Mouse (Mus musculus) embryonic facial prominence, embryonic 10.5 days (tissue): ENCODE data around the gene Pml. TPM values are rescaled to one million over a fixed set of nuclear protein-coding genes. Genes with fewer than 3 reads are reported as not detected.

Experiments
- DNase-seq: peaks from one replicate; pipeline ENCODE4 v3.0.0-alpha.2; 2017; ENCODE audit warnings: low spot score
- H3K27ac ChIP-seq: fragments of 300-500 bp; sonication (generic); replicated peaks from 2 replicates; pipeline ENCODE4 v1.5.1; 2016; ENCODE audit warnings: mild to moderate bottlenecking
- H3K27me3 ChIP-seq: fragments of 300-500 bp; sonication (generic); replicated peaks from 2 replicates; pipeline ENCODE4 v1.6.1; 2016; ENCODE audit warnings: low read depth, mild to moderate bottlenecking; ENCODE audit not compliant: poor library complexity, severe bottlenecking
- H3K36me3 ChIP-seq: fragments of 300-500 bp; sonication (generic); replicated peaks from 2 replicates; pipeline ENCODE4 v1.6.1; 2016; ENCODE audit warnings: mild to moderate bottlenecking, moderate library complexity
- H3K4me1 ChIP-seq: fragments of 300-500 bp; sonication (generic); 2 replicates; pipeline ENCODE4 v1.6.1; 2016
- H3K4me3 ChIP-seq: fragments of 300-500 bp; sonication (generic); 2 replicates; pipeline ENCODE4 v1.5.1; 2016; ENCODE audit warnings: mild to moderate bottlenecking, moderate library complexity
- H3K9me3 ChIP-seq: fragments of 300-500 bp; sonication (generic); 2 replicates; pipeline ENCODE4 v1.6.1; 2016; ENCODE audit warnings: mild to moderate bottlenecking
- WGBS: fragments of 180-500 bp; shearing (Covaris S2); methylation state at CpG from one replicate; pipeline ENCODE4 v1.1.7; 2016; 5-methylcytosine and 5-hydroxymethylcytosine counted together
- polyA plus RNA-seq: library from polyadenylated mRNA; unstranded; fragments of >200 nt; fragmentation: Nextera tagmentation; extraction: Ambion mirVana; gene quantifications from 2 replicates; pipeline ENCODE4 v1.2.1, GENCODE M21; 2016

The Pml gene
- polyA plus RNA-seq, 1 experiment from 2014 or later: 17.6 TPM

- Histone ChIP-seq H3K36me3 (no peaks in the 10 kb centered on the region), H3K27me3 (peaks cover 86% of the 10 kb centered on the region), H3K27ac (peak within 1 kb of the TSS; percentile 11; the same call in 1 of the 2 replicates), H3K4me1 (peaks cover 53% of the 10 kb centered on the region), H3K4me3 (peak within 1 kb of the TSS; percentile 50), H3K9me3 (no peaks in the 10 kb centered on the region)
- under 1% methylated on average over 42 of the region's 42 CpGs for WGBS
- peak; percentile 84 for DNase-seq
Measured at GRCm38 (mm10) chr9:58203516-58204447, 45.8 kb downstream of the Pml start, which contains the start of the genes Islr and Islr2. Gene Islr (minus strand): TSS chr9:58204306. Gene Islr2 (minus strand): TSS chr9:58204319.

- DNase-seq: peak; percentile 38
Measured at GRCm38 (mm10) chr9:58202676-58203453, 46.7 kb downstream of the Pml start.

DNA sequence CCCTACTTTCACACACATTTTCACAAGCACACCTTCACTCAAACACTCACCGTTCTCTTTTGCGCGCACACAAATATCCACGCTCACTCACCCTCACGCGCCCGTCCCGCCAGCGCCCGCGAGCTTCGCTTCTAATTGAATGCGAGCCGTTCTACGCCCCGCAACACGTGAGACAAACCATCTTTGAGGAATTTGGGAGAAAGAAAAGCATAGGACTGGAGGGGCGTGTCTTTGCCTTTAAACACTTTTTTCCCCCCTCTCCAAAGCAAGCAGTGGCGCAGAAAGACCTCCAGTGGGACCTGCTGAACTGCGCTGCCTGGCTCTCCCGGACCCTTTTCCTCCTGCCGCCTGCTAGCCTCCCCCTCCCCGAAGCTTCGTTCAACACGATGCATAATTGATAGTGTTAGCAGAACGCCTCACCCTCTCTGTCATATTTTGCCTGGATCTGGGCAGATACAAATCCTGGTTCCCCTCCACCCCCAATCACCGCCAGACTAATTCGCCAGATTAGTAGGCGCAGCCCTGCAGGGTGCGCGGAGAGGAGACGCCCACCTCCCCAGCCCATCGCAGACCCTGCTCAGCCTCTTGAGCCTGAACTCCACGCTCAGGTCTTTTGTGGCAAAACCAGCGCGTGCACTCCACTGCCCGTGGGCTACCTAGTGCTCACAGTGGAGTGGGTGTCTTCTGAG, 47.6 kb downstream of the Pml start:
- 0 out of 2 replicates have a peak overlapping the region, but pooled peaks have one; percentile 21 for H3K27ac ChIP-seq
- no peaks in the 10 kb centered on the region for H3K36me3 ChIP-seq
- H3K27me3 ChIP-seq: peaks cover 97% of the 10 kb centered on the region
- peak overlapping the region; percentile 50 for H3K4me3 ChIP-seq
- peaks cover 70% of the 10 kb centered on the region for H3K4me1 ChIP-seq
- DNase-seq: no peak
- H3K9me3 ChIP-seq: no peaks in the 10 kb centered on the region
- under 1% methylated on average over 37 of the region's 37 CpGs for WGBS

More at GRCm38 (mm10) chr9:58202676-58203453, 46.7 kb downstream of the Pml start:
- peak overlapping the region; percentile 50 for H3K4me3 ChIP-seq
- H3K27me3 ChIP-seq: peaks cover 92% of the 10 kb centered on the region
- H3K36me3 ChIP-seq: no peaks in the 10 kb centered on the region
- H3K9me3 ChIP-seq: no peaks in the 10 kb centered on the region
- H3K4me1 ChIP-seq: peaks cover 62% of the 10 kb centered on the region
- 4% methylated on average over 14 of the region's 14 CpGs for WGBS
- H3K27ac ChIP-seq: peak overlapping the region; percentile 62; the same call in 1 of the 2 replicates

DNA sequence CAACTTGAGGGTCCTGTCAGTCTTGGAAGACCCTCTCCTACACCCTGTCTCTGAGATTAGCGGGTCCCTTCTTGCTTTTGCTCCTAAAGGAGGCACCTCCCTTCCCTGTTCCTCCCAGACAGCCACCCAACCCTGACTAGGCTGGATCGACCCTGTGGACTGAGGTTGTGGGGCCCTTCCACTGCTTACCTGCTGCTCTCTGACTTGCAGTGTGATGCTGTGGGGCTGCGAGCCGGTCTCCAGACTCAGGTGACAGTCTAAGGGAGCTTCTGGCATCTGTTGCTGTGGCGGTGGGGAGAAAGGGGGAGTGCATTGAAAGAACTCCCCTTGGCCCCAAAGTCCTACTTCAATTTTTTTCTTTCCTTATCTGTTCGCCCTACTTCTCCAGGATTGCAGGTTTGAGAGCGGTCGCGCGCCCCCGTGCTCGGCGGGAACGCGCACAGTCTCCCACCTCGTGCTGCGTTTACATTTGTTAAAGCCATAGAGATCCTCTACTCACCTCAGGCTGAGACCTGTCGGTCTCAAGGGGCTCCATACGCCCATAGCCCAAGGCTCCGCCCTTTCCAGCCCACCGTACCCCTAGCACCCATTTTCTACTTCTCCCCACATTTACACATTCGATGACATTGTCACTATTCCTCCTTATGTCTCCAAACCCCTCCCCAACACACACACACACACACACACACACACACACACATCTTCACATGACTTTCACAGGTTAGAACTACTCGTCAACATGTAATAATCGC, 48.3 kb downstream of the Pml start:
- H3K36me3 ChIP-seq: no peaks in the 10 kb centered on the region
- H3K4me3 ChIP-seq: peak overlapping the region; percentile 50
- peak; percentile 48 for DNase-seq
- WGBS: 2% methylated on average over 24 of the region's 24 CpGs
- peaks cover 77% of the 10 kb centered on the region for H3K4me1 ChIP-seq
- H3K27ac ChIP-seq: 0 out of 2 replicates have a peak overlapping the region, but pooled peaks have one; percentile 3
- H3K27me3 ChIP-seq: peaks cover 97% of the 10 kb centered on the region
- no peaks in the 10 kb centered on the region for H3K9me3 ChIP-seq

- no peak overlapping the region; the same call in 1 of the 2 replicates for H3K27ac ChIP-seq
- peak overlapping the region; percentile 50 for H3K4me3 ChIP-seq
- H3K36me3 ChIP-seq: no peaks in the 10 kb centered on the region
- 7% methylated on average over 11 of the region's 11 CpGs for WGBS
- H3K4me1 ChIP-seq: peaks cover 85% of the 10 kb centered on the region
- peaks cover 97% of the 10 kb centered on the region for H3K27me3 ChIP-seq
- peak; percentile 25 for DNase-seq
- H3K9me3 ChIP-seq: no peaks in the 10 kb centered on the region
Measured at GRCm38 (mm10) chr9:58200270-58201090, 49.1 kb downstream of the Pml start.

DNA sequence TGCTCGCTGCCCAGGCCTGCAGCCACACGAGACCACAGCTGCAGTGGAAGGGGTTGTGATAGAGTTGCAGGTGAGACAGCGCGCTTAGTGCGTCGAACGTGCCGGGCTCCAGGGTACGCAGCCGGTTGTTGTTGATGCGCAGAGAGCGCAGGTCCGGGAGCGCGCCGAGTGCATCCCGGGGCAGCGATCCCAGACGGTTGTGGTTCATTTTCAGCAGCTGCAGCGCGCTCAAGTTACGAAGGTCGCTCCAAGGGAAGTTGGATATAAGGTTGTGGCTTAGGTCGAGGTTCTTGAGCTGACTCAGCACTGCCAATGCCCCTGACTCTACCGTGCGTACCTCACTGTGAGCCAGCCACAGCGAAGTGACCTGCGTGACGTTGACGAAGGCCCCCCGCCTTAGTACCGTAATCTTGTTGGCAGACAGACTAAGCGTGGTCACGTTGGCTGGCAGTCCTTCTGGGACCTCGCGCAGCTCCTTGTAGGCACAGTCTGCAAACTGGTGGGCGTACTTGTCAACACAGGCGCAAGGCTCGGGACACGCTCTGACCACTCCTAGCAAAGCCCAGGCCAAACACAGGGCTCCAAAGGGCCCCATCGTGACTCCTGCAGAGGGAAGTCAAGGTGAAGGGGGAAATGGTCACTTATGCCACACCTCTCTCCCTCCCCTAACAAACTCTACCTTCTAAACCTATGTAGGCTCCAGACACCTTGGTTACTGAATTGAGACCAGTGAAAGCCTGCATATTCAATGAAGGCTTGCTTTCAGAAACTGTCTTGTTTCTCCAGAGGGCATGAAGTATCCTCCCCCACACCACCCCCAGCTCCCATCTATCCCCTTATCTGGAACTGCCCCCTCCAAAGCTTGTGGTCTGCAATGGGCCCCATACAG, 50.0 kb downstream of the Pml start:
- Histone ChIP-seq H3K4me1 (peaks cover 94% of the 10 kb centered on the region), H3K27me3 (peaks cover 97% of the 10 kb centered on the region), H3K27ac (peak overlapping the region; percentile 22; the same call in 1 of the 2 replicates), H3K4me3 (peak overlapping the region; percentile 50), H3K9me3 (no peaks in the 10 kb centered on the region), H3K36me3 (no peaks in the 10 kb centered on the region)
- DNase-seq: peak; percentile 63
- 1% methylated on average over 41 of the region's 41 CpGs for WGBS

DNA sequence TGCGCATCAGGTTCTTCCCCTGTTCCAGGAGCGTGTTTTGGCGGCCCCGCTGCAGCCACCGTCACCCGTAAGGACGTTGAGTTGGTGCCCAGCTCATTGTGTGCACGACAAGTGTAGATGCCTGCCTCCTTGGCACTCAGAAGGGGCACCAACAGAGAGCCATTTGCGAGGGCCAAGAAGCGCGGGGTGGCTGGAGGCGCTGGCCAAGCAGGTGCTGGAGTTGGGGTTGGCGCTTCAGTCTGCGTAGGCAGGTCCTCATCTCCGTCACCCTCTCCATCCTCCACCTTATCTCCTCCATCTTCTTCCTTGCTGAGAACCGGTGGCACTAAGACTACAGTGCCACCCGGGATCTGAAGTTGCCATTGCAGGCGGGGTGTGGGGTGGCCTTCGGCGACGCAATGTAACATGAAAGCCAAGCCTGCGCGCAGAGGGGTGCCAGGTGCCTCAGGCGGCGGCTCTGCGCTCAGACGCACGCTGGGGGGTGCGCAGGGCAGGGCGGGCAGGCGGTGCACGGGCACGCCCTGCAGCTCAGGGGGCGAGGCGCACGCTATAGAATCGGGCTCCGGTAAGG, 50.7 kb downstream of the Pml start:
- H3K36me3 ChIP-seq: no peaks in the 10 kb centered on the region
- H3K4me3 ChIP-seq: peak overlapping the region; percentile 50
- H3K9me3 ChIP-seq: no peaks in the 10 kb centered on the region
- WGBS: 1% methylated on average over 38 of the region's 38 CpGs
- DNase-seq: no peak
- H3K27ac ChIP-seq: 0 out of 2 replicates have a peak overlapping the region, but pooled peaks have one; percentile 22
- H3K4me1 ChIP-seq: peaks cover 98% of the 10 kb centered on the region
- peaks cover 100% of the 10 kb centered on the region for H3K27me3 ChIP-seq

- H3K4me1 ChIP-seq: peaks cover 97% of the 10 kb centered on the region
- H3K36me3 ChIP-seq: no peaks in the 10 kb centered on the region
- peak overlapping the region; percentile 50 for H3K4me3 ChIP-seq
- peak overlapping the region; percentile 26; the same call in 1 of the 2 replicates for H3K27ac ChIP-seq
- no peaks in the 10 kb centered on the region for H3K9me3 ChIP-seq
- DNase-seq: peak; percentile 73
- WGBS: under 1% methylated on average over 58 of the region's 58 CpGs
- peaks cover 100% of the 10 kb centered on the region for H3K27me3 ChIP-seq
Measured at GRCm38 (mm10) chr9:58197781-58198701, 51.5 kb downstream of the Pml start.
